Mouse (Mus musculus): Measurements from ENCODE around the gene Nectin1. TPM values are rescaled to one million over a fixed set of nuclear protein-coding genes. Genes with fewer than 3 reads are reported as not detected.

Nectin1 gene
- total and polyA plus RNA-seq, 3 experiments: 0.26 to 1.9 (median 1.8) TPM

GRCm38 (mm10) chr9:43757972-43758965 is 14.5 kb downstream of the Nectin1 start:
- no peak for DNase-seq (ENCODE audit: extremely low read depth)
- Histone ChIP-seq H3K4me3 (replicated peaks in 1 of 3; ENCODE audit: low read depth in 2 of 3, low read length in 2 of 3, poor library complexity in 1 of 3) (no peak overlapping the region), H3K79me2 (replicated peaks; ENCODE audit: control insufficient read depth, extremely low read depth, insufficient read depth, poor library complexity, severe bottlenecking) (no peaks in the 10 kb centered on the region), H3K36me3 (replicated peaks in 1 of 2; ENCODE audit: control insufficient read depth in 1 of 2, insufficient read depth in 1 of 2, low read length in 1 of 2) (no peaks in the 10 kb centered on the region), H3K9me3 (replicated peaks; ENCODE audit: low read length) (no peaks in the 10 kb centered on the region), H3K4me1 (ENCODE audit: control insufficient read depth in 1 of 2, insufficient read depth in 2 of 2) (peaks cover 29 to 72% of the 10 kb centered on the region in 2 experiments), H3K27me3 (replicated peaks) (no peaks in the 10 kb centered on the region), H3K9ac (ENCODE audit: insufficient read depth, low read depth) (no peak overlapping the region), H3K27ac (ENCODE audit: insufficient read depth, low read depth) (no peak overlapping the region), H3K4me2 (ENCODE audit: insufficient read depth, low read depth, poor library complexity, severe bottlenecking) (no peak overlapping the region)
- dilution Hi-C loops (cut with MboI; ENCODE audit: extremely low pct_ligation_motif_present, extremely low pct_unique_long_range_greater_than_20kb, low sequenced_read_pairs): no loop called here
- TF ChIP-seq MEF2A (IDR thresholded peaks at IDR 0.05; ENCODE audit: borderline replicate concordance, low read depth, low read length) (no peak), MAFK (IDR thresholded peaks at IDR 0.05; ENCODE audit: insufficient replicate concordance, low read length) (no peak), RAD21 (IDR thresholded peaks at IDR 0.05; ENCODE audit: low read depth, low read length) (no peak), EP300 (IDR thresholded peaks at IDR 0.05; ENCODE audit: low read length) (no peak), PAX5 (IDR thresholded peaks at IDR 0.05; ENCODE audit: low read length) (no peak), TBP (conservative IDR thresholded peaks at IDR 0.05; ENCODE audit: low read depth, low read length) (no peak), SIN3A (IDR thresholded peaks at IDR 0.05; ENCODE audit: low read length) (no peak), POLR2AphosphoS2 (IDR thresholded peaks at IDR 0.05; ENCODE audit: low read depth, low read length) (no peak), TCF12 (IDR thresholded peaks at IDR 0.05; ENCODE audit: low read depth, low read length) (no peak), NRF1 (IDR thresholded peaks at IDR 0.05; ENCODE audit: low read depth, low read length) (no peak), NELFE (IDR thresholded peaks at IDR 0.05; ENCODE audit: low read depth, low read length) (no peak), BHLHE40 (IDR thresholded peaks at IDR 0.05; ENCODE audit: low read depth, low read length) (no peak)
- in situ Hi-C loops (cut with MboI; ENCODE audit: low pct_ligation_motif_present, low pct_unique_long_range_greater_than_20kb, low sequenced_read_pairs): no loop called here

- no peak for TF ChIP-seq USF1 (IDR thresholded peaks at IDR 0.05; ENCODE audit: low read depth, low read length)
- TF ChIP-seq KAT2A (IDR thresholded peaks at IDR 0.05; ENCODE audit: insufficient replicate concordance, low read length): no peak
- TF ChIP-seq MEF2A (IDR thresholded peaks at IDR 0.05; ENCODE audit: borderline replicate concordance, low read depth, low read length): no peak
- no peak for TF ChIP-seq CHD2 (IDR thresholded peaks at IDR 0.05; ENCODE audit: low read length)
- no peak for TF ChIP-seq HCFC1 (IDR thresholded peaks at IDR 0.05; ENCODE audit: low read depth, low read length)
- TF ChIP-seq MAZ (IDR thresholded peaks at IDR 0.05; ENCODE audit: low read depth, low read length): no peak
- TF ChIP-seq MXI1 (IDR thresholded peaks at IDR 0.05; ENCODE audit: low read depth, low read length): no peak
- no peak for TF ChIP-seq TCF12 (IDR thresholded peaks at IDR 0.05; ENCODE audit: low read depth, low read length)
- no peak for TF ChIP-seq IRF4 (IDR thresholded peaks at IDR 0.05; ENCODE audit: low read depth, low read length)
- TF ChIP-seq ELF1 (IDR thresholded peaks at IDR 0.05; ENCODE audit: low read depth, low read length): no peak
- no peak for TF ChIP-seq MAFK (IDR thresholded peaks at IDR 0.05; ENCODE audit: insufficient replicate concordance, low read length)
- TF ChIP-seq SIN3A (IDR thresholded peaks at IDR 0.05; ENCODE audit: low read length): no peak
- TF ChIP-seq POLR2A (IDR thresholded peaks at IDR 0.05; ENCODE audit: low read depth, low read length): no peak
- no peak for TF ChIP-seq RAD21 (IDR thresholded peaks at IDR 0.05; ENCODE audit: low read depth, low read length)
- no peak for TF ChIP-seq RCOR1 (conservative IDR thresholded peaks at IDR 0.05; ENCODE audit: low read depth, low read length)
- Histone ChIP-seq H3K4me3 (replicated peaks in 1 of 3; ENCODE audit: low read depth in 2 of 3, low read length in 2 of 3, poor library complexity in 1 of 3) (no peak overlapping the region), H3K27me3 (replicated peaks) (no peaks in the 10 kb centered on the region), H3K4me2 (ENCODE audit: insufficient read depth, low read depth, poor library complexity, severe bottlenecking) (no peak overlapping the region), H3K9me3 (replicated peaks; ENCODE audit: low read length) (peaks cover 8% of the 10 kb centered on the region), H3K36me3 (replicated peaks in 1 of 2; ENCODE audit: control insufficient read depth in 1 of 2, insufficient read depth in 1 of 2, low read length in 1 of 2) (peaks cover 0 to 3% of the 10 kb centered on the region in 2 experiments), H3K79me2 (replicated peaks; ENCODE audit: control insufficient read depth, extremely low read depth, insufficient read depth, poor library complexity, severe bottlenecking) (no peaks in the 10 kb centered on the region), H3K4me1 (ENCODE audit: control insufficient read depth in 1 of 2, insufficient read depth in 2 of 2) (peaks cover 32 to 79% of the 10 kb centered on the region in 2 experiments), H3K27ac (ENCODE audit: insufficient read depth, low read depth) (no peak overlapping the region), H3K9ac (ENCODE audit: insufficient read depth, low read depth) (no peak overlapping the region)
- in situ Hi-C loops (cut with MboI; ENCODE audit: low pct_ligation_motif_present, low pct_unique_long_range_greater_than_20kb, low sequenced_read_pairs): no loop called here
- dilution Hi-C loops (cut with MboI; ENCODE audit: extremely low pct_ligation_motif_present, extremely low pct_unique_long_range_greater_than_20kb, low sequenced_read_pairs): no loop called here
- DNase-seq (ENCODE audit: extremely low read depth): no peak
These were observed 16.3 kb downstream of the Nectin1 start for GRCm38 (mm10) chr9:43760078-43760477.
